Comparison of ENCODE assay signal across 9 mouse cellular contexts in genomic region chr4:131910237-131910994, GRCm38 (mm10). TPM values are rescaled to one million over a fixed set of nuclear protein-coding genes. Genes with fewer than 3 reads are reported as not detected.
DNase-seq lines count a peak whose midpoint lies in the region; ATAC-seq and TF ChIP-seq lines count a peak whose summit lies in the region.
"Had no signal": no experiment of that assay in that cellular context is flagged by ENCODE, and none has a peak within 500 bp of the region (broad histone marks: within the 10 kb centered on the region; RNA-seq: fewer than 3 reads in every experiment).

No protein-coding gene starts in this region.

- H3K27ac ChIP-seq in embryonic facial prominence, embryonic 13.5 days, result peak overlapping the region; percentile 48; the same call in 1 of the 2 replicates
- peak overlapping the region; percentile 45; the same call in 1 of the 2 replicates for H3K27ac ChIP-seq in intestine, embryonic 15.5 days
- H3K27ac ChIP-seq in lung, postnatal 0 days (ENCODE audit: low read length), result peak overlapping the region; percentile 57

- H3K36me3 ChIP-seq in embryonic facial prominence, embryonic 13.5 days, result peaks cover 8% of the 10 kb centered on the region; the same call in 1 of the 2 replicates
- H3K36me3 ChIP-seq in intestine, embryonic 15.5 days, result no peaks in the 10 kb centered on the region
- H3K36me3 ChIP-seq in lung, postnatal 0 days (ENCODE audit: insufficient read depth, low read length), result no peaks in the 10 kb centered on the region
- H3K36me3 ChIP-seq in splenic B cell, adult 2 months (ENCODE audit: control insufficient read depth, insufficient read depth, low read length, poor library complexity, severe bottlenecking), result no peaks in the 10 kb centered on the region

- intact Hi-C loops in left cerebral cortex, postnatal 25 days (cut with DNase I), result no loop called here

- WGBS in embryonic facial prominence, embryonic 13.5 days, result 10% methylated on average over 18 of the region's 21 CpGs
- WGBS in intestine, embryonic 15.5 days, result 8% methylated on average over 19 of the region's 21 CpGs
- WGBS in lung, postnatal 0 days, result 4% methylated on average over 17 of the region's 21 CpGs

- H3K27me3 ChIP-seq in embryonic facial prominence, embryonic 13.5 days, result peaks cover 36% of the 10 kb centered on the region
- H3K27me3 ChIP-seq in intestine, embryonic 15.5 days (replicated peaks), result peaks cover under 1% of the 10 kb centered on the region; the same call in 1 of the 2 replicates
- H3K27me3 ChIP-seq in lung, postnatal 0 days (replicated peaks; ENCODE audit: insufficient read depth, low read length), result no peaks in the 10 kb centered on the region
- H3K27me3 ChIP-seq in splenic B cell, adult 2 months (ENCODE audit: control insufficient read depth, insufficient read depth, low read length, poor library complexity, severe bottlenecking), result no peaks in the 10 kb centered on the region

- no peak for TF ChIP-seq CTCF in lung, postnatal 0 days (IDR thresholded peaks at IDR 0.05)

- H3K4me2 ChIP-seq in embryonic facial prominence, embryonic 13.5 days, result peak overlapping the region; percentile 46
- peak overlapping the region; percentile 46 for H3K4me2 ChIP-seq in intestine, embryonic 15.5 days (replicated peaks)
- peak overlapping the region; percentile 38 for H3K4me2 ChIP-seq in lung, postnatal 0 days (replicated peaks; ENCODE audit: low read depth, low read length)

- no peak for TF ChIP-seq EP300 in lung, postnatal 0 days (IDR thresholded peaks at IDR 0.05)

- H3K9me3 ChIP-seq in embryonic facial prominence, embryonic 13.5 days, result peaks cover 5% of the 10 kb centered on the region; the same call in 1 of the 2 replicates
- no peaks in the 10 kb centered on the region for H3K9me3 ChIP-seq in intestine, embryonic 15.5 days
- H3K9me3 ChIP-seq in lung, postnatal 0 days (ENCODE audit: low read length), result no peaks in the 10 kb centered on the region

- 0 out of 2 replicates have a peak overlapping the region, but pooled peaks have one; percentile 6 for H3K4me3 ChIP-seq in embryonic facial prominence, embryonic 13.5 days
- no peak overlapping the region for H3K4me3 ChIP-seq in intestine, embryonic 15.5 days (replicated peaks)
- H3K4me3 ChIP-seq in lung, postnatal 0 days (ENCODE audit: low read depth, low read length), result no peak overlapping the region

- 0 out of 2 replicates have a peak overlapping the region, but pooled peaks have one; percentile 40 for H3K9ac ChIP-seq in embryonic facial prominence, embryonic 13.5 days
- H3K9ac ChIP-seq in intestine, embryonic 15.5 days, result no peak overlapping the region
- H3K9ac ChIP-seq in lung, postnatal 0 days (replicated peaks; ENCODE audit: low read depth), result no peak overlapping the region

- peak; percentile 48; the same call in 1 of the 2 replicates for ATAC-seq in embryonic facial prominence, embryonic 13.5 days (ENCODE audit: insufficient number of reproducible peaks, insufficient read depth, low FRiP score, low TSS enrichment, low read depth)
- peak; percentile 60 for ATAC-seq in intestine, embryonic 15.5 days
- ATAC-seq in lung, postnatal 0 days, result peak; percentile 68

- DNase-seq in MN1 (ENCODE audit: low spot score), result peak; percentile 35
- DNase-seq in lung, postnatal 0 days (ENCODE audit: low spot score), result peak; percentile 88
- DNase-seq in splenic B cell, adult 2 months (ENCODE audit: low read depth, low spot score), result peak; percentile 53
- no peak for DNase-seq in ovary, adult 18-20 months (ENCODE audit: low spot score)
- DNase-seq in adrenal gland, adult 8-10 months, result no peak
- no peak for DNase-seq in left cerebral cortex, postnatal 25 days (ENCODE audit: low spot score in 2 of 2)

- H3K4me1 ChIP-seq in embryonic facial prominence, embryonic 13.5 days, result peaks cover 40% of the 10 kb centered on the region
- peaks cover 19% of the 10 kb centered on the region for H3K4me1 ChIP-seq in intestine, embryonic 15.5 days (replicated peaks)
- H3K4me1 ChIP-seq in lung, postnatal 0 days (ENCODE audit: insufficient read depth, low read depth, low read length), result peaks cover 15% of the 10 kb centered on the region

RNA-seq across cellular contexts. Expression of gene Tmem200b, which starts 11.2 kb away (rescaled TPM):
- polyA plus RNA-seq in embryonic facial prominence, embryonic 13.5 days (2015; fragmentation: Nextera tagmentation; extraction: Ambion mirVana), result 3.0 and 4.3 TPM in 2 replicates
- 0.74 and 1.2 TPM in 2 replicates for polyA plus RNA-seq in intestine, embryonic 15.5 days (2015; fragmentation: Nextera tagmentation; extraction: Ambion mirVana)
- polyA plus RNA-seq in lung, postnatal 0 days (2015; fragmentation: Nextera tagmentation; extraction: Ambion mirVana), result 1.3 and 1.8 TPM in 2 replicates
- 10 to 100 TPM in 3 of 4 experiments, 1 to 10 TPM in 1; 9.0 to 11.7 (median 10.9) TPM for total RNA-seq in adrenal gland, adult 8-10 months (2022)
- 10 to 100 TPM in 1 of 2 experiments, 1 to 10 TPM in 1; 8.1 to 11.3 TPM for total RNA-seq in left cerebral cortex, postnatal 25 days (2021)
- polyA plus RNA-seq: neural tube, embryonic 14.5 days had no signal

RNA-seq across cellular contexts. Expression of gene Srsf4, which starts 37.0 kb away (rescaled TPM):
- 126 and 127 TPM in 2 replicates for polyA plus RNA-seq in embryonic facial prominence, embryonic 13.5 days (2015; fragmentation: Nextera tagmentation; extraction: Ambion mirVana)
- 86.6 and 92.6 TPM in 2 replicates for polyA plus RNA-seq in intestine, embryonic 15.5 days (2015; fragmentation: Nextera tagmentation; extraction: Ambion mirVana)
- polyA plus RNA-seq in lung, postnatal 0 days (2015; fragmentation: Nextera tagmentation; extraction: Ambion mirVana), result 62.6 TPM in 2 replicates
- 10 to 100 TPM; 55.5 to 77.3 (median 63.0) TPM for total RNA-seq in adrenal gland, adult 8-10 months (2022)
- 10 to 100 TPM; 66.3 to 70.5 TPM for total RNA-seq in left cerebral cortex, postnatal 25 days (2021)

Comparison
In these comparisons a context has a peak if more than half of its experiments do, and no peak if none do; other contexts are left out.
1. DNase-seq: peak in MN1 (single experiment), lung, postnatal 0 days (single experiment) and splenic B cell, adult 2 months (single experiment); none in ovary, adult 18-20 months (single experiment), adrenal gland, adult 8-10 months (single experiment) and left cerebral cortex, postnatal 25 days (0 of 2).
2. Peak in every context shown above with its lines, with median percentiles within 50 percentile points of each other: ATAC-seq, H3K27ac ChIP-seq and H3K4me2 ChIP-seq.